Mouse (Mus musculus): ENCODE measurements around the gene Cd300lf.

- TF ChIP-seq CTCF (IDR thresholded peaks at IDR 0.05; ENCODE audit: low read depth, low read length), result no peak
- TF ChIP-seq POLR2A (IDR thresholded peaks at IDR 0.05; ENCODE audit: borderline replicate concordance, low read depth, low read length), result no peak
These were observed 46.1 kb upstream of the Cd300lf start for GRCm38 (mm10) chr11:115179881-115180280.
